Mouse (Mus musculus): ENCODE measurements around the gene Adgrg5.

The Adgrg5 gene

DNA sequence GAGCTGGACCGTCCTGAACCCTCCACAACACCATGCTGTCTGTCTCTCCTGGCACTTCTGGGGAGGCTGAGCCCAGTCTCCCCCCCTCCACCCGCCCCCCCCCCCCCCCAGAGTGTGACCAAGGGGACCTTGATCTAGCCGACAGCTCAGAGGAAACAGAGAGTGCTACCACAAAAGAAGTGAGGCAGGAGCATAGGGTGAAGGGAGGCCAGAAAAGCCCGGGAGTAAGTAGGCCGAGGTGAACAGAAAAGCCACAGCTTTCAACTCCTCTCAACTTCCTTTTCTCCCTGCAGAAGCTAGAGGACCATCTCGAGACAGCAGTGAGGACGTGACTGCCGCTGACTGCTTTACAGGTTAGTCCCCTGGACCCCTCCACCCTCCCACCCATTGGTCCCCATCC is at the start of gene Adgrg5:
Gene Adgrg5 (plus strand): TSS at position 290 of the 400 bp plus-strand sequence.
- DNase-seq (ENCODE audit: low spot score in 2 of 2): no peak

DNA sequence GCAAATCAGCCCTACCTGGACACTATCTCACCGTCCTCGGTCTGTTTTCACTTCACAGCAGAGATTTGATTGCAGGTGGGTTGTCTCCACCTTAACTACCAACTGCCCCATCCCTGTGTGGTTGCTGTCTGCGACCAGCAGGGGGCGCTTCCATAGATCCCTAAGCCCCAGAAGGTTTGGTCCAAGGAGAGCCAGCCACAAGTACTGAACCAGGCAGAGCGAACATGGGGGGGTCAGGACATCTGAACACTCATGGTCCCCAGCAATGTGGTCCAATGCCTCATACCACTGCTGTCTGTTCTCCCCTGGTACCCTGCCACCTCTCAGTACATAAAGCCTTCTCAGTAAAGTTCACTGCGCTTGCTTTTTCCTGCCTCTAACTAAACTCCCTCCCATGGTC is 49.1 kb upstream of the Adgrg5 start:
- peak in 1 of 2 experiments; percentile 68 for DNase-seq (ENCODE audit: low spot score in 2 of 2)

- no peak for DNase-seq (ENCODE audit: low spot score in 2 of 2)
These were observed 48.2 kb upstream of the Adgrg5 start for GRCm38 (mm10) chr8:94875096-94875870.

- no peak for DNase-seq (ENCODE audit: low spot score in 2 of 2)
These were observed 47.7 kb upstream of the Adgrg5 start for GRCm38 (mm10) chr8:94875871-94876150.

- peak in 1 of 2 experiments; percentile 69 for DNase-seq (ENCODE audit: low spot score in 2 of 2)
These were observed 47.2 kb upstream of the Adgrg5 start, which contains the start of gene Dok4 for GRCm38 (mm10) chr8:94876197-94876730. Dok4 (minus strand) TSS chr8:94876330.

DNA sequence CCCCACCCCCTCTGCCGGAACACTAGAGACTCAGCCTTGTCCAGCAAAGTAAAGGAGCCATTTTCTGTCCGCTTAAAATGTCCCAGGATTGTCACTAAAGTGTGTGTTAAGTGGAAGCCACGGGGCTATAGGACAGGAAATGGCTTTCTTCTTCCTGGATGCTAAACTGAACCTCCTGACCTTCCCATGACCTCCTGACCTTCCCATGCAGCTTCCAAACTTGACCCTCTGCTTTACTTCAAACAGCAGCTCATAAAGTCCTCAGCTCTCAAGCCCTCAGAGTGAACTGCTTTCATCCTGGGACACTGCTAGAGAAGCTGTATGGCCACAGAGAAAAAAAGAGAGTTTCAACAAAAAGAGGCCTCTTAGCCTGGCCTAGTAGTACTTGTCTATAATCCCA is 46.7 kb upstream of the Adgrg5 start:
- no peak for DNase-seq (ENCODE audit: low spot score in 2 of 2)

- DNase-seq (ENCODE audit: low spot score in 2 of 2): no peak
These were observed 42.8 kb upstream of the Adgrg5 start for GRCm38 (mm10) chr8:94880742-94881141.

DNA sequence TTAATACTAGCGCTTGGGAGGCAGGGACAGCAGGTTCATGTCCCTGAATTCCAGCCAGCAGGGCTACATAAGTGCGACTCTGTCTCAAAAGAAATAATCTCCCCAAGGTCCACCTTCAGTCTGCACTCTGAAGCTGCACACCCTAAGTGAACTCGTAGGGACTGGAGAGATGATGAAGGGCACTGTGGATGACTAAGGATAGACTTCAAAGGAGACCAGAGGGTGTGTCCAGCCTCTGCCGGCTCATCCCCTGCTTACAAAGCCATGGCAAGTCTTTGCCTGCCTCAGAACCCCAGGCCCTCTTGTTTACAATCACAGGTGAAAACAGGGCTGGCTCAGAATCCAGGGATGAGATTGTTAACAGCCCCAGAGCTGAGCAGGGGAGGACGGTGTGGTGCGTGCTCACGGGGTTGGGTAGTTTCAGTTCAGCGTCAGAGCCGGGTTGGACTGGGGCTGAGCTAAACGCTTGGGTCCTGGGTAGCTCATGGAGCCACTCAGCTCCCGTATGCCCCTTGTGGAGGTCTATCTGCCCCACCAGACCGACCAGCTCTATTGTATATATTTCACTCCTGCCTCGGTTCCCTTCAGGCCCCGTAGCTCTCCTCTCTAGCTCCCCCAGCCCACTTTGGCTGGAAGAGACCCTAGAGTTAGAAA is 35.0 kb upstream of the Adgrg5 start:
- no peak for DNase-seq (ENCODE audit: low spot score in 2 of 2)

DNA sequence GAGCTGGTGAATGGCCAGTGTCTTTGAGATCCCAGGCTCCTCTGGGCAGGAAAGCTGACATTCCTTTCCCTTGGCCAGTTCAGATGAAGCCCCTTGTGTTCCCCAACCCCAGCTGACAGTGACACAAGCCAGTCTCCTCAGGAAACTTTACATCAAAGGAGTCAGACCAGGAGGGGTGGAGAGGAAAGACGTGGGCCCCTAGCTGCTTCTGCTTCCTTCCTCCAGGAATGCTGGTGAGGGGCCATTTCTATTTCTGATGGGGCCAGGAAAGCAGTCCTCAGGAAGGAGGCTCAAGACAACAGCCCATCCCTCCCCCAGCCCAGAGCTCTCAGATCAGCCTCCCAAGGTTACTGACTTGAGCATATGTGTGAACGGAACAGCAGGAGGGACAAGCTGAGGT is 30.6 kb upstream of the Adgrg5 start:
- DNase-seq (ENCODE audit: low spot score in 2 of 2): no peak

- DNase-seq (ENCODE audit: low spot score in 2 of 2): no peak
These were observed 24.2 kb upstream of the Adgrg5 start for GRCm38 (mm10) chr8:94899262-94899661.

- no peak for DNase-seq (ENCODE audit: low spot score in 2 of 2)
These were observed 22.9 kb upstream of the Adgrg5 start for GRCm38 (mm10) chr8:94900617-94901016.

GRCm38 (mm10) chr8:94901031-94901430 is 22.5 kb upstream of the Adgrg5 start:
- DNase-seq (ENCODE audit: low spot score in 2 of 2): no peak

DNA sequence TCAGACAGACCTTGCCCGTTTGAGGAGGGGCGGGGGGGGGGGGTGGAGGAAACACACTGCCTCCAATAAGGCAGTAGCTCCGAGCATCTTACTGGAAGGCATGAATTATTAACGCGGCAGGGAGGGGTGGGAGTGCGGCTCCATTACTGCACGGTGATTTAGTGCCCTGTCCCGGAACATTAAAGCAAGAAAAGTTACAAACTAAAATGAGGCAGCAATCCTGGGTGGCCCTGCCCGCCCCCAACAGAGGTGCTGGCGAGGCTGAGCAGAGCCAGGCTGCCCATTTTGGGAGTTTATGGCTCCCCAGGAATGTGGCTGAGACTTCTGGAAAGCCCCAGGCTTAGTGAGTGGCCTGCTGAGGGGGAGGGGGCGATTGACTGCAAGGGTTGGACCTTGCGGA is 19.8 kb upstream of the Adgrg5 start:
- DNase-seq (ENCODE audit: low spot score in 2 of 2): no peak

GRCm38 (mm10) chr8:94904450-94905175 is 18.9 kb upstream of the Adgrg5 start:
- peak; percentile 66 to 73 for DNase-seq (ENCODE audit: low spot score in 2 of 2)

GRCm38 (mm10) chr8:94907591-94908300 is 15.7 kb upstream of the Adgrg5 start:
- peak in 1 of 2 experiments; percentile 20 for DNase-seq (ENCODE audit: low spot score in 2 of 2)

DNA sequence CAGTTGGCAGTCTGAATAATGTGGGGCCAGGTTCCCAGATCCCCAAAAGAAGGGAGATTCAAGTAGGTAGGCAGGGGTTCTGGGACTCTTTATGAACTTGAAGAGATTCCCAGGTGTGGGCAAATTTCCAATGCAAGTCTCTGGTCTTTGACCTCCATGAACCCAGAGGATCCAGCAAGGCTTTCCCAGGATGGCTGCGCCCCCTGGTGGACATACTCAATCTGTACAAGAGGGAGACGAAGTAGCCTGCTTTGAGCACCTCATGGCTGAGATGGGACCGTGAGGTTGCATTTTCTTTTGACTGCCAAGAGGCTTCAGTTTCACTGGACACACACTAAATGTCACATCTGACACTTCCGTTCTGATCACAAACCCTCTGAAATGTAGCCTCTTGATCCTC is 14.6 kb upstream of the Adgrg5 start:
- peak; percentile 57 to 69 for DNase-seq (ENCODE audit: low spot score in 2 of 2)

DNA sequence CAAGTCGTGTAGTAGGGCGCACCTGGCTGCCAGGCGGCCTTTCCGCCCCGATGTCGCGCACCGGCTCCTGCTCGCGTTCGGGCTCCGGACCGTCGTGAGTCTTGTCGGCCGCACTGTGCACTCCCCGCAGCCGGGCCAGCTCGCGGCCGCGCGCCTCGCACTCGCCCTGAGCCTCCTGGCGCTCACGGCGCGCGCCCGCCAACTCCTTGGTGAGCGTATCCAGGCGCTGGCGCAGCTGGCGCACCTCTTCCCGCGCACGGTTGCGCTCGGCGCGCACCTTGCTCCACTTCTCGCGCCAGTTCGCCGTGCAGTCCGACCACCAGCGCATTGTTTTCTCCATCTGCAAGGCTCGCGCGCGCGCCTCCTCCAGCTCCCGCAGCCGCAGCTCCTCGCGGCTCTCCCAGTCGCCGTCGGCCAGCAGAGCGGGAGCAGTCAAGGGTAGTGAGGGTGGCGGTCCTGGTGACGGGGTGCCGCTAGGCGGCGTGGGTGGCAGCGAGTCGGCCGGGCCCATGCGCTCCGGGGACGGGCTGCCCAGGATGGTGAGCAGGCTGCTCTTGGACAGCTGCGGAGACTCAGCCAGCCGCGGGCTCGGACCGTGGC is 10.3 kb upstream of the Adgrg5 start:
- DNase-seq (ENCODE audit: low spot score in 2 of 2): peak in 1 of 2 experiments; percentile 53

DNA sequence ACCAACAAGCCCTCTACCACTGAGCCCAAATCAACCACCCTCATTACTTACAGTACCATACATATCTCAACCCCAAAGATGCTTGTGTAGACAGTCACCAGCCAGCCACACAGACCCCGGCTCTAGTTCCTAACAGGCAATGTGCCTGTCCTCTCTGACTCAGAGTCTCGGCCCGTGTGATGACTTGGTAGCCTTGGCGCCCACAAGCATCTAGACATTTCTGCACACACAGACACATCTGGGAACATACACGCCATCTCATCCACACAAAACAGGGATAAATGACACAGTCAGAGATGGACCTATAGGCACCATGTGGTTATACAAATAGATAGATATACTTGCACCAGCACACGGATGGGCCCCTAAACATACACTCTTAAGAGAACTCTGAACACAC is 9.2 kb upstream of the Adgrg5 start:
- no peak for DNase-seq (ENCODE audit: low spot score in 2 of 2)

DNA sequence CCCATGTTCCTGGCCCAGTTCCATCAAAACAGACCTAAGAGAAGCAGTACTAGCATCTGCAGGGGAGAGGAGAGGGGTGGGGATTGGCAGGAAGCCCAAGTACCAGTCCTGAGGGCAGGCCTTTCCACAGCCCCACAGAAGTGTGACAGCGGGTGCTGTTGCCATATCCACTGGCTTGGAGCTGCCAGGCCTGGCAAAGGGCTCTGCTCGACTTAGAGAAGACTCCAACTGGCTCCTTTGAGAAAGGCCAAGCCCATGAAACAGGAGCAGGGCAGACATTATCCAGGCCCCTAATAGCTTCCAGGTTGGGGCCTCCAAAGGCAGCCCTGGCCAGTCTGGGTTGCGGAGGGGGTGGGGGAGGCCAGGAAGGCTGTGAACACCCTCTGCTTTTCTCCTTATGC is 8.8 kb upstream of the Adgrg5 start:
- DNase-seq (ENCODE audit: low spot score in 2 of 2): no peak

GRCm38 (mm10) chr8:94916311-94916959 is 7.1 kb upstream of the Adgrg5 start:
- DNase-seq (ENCODE audit: low spot score in 2 of 2): no peak

DNA sequence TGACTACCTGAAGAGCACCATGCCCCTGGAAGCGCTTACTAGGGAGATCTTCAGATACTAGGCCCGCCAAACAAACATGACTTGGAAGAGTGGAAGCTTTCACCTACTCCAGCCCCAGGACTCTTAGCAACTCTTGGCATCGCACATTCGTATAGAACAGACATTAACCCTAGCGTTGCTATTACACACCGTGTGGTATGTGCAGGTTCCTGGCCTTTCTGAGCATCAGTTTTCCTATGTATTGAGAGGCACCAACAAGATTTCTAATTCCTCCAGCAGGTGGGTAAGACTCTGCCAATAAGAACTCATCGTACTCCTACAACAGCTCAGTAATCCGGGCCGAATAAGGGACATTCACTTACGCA is 6.6 kb upstream of the Adgrg5 start:
- DNase-seq (ENCODE audit: low spot score in 2 of 2): no peak

Data from frontal cortex, postnatal 10 days (tissue).